Mouse (Mus musculus): ENCODE results near the gene Ubald2. TPM values are rescaled to one million over a fixed set of nuclear protein-coding genes. Genes with fewer than 3 reads are reported as not detected.

Gene Ubald2
- polyA plus RNA-seq, 1 experiment from 2014 or later: 29.8 TPM

- Histone ChIP-seq H3K9ac (replicated peaks) (peak within 1 kb of the TSS; percentile 70), H3K36me3 (replicated peaks; ENCODE audit: insufficient read depth, low read length) (no peaks in the 10 kb centered on the region), H3K27ac (ENCODE audit: low read depth) (no peak within 1 kb of the TSS), H3K9me3 (ENCODE audit: low read length) (no peaks in the 10 kb centered on the region), H3K4me1 (ENCODE audit: insufficient read depth) (peaks cover 16% of the 10 kb centered on the region), H3K4me2 (ENCODE audit: low read depth, low read length) (peak within 1 kb of the TSS; percentile 99), H3K4me3 (ENCODE audit: low read depth, low read length) (peak within 1 kb of the TSS; percentile 66), H3K27me3 (ENCODE audit: insufficient read depth, low read length) (peaks cover 17% of the 10 kb centered on the region)
- peak; percentile 86 for ATAC-seq
- DNase-seq: peak; percentile 75
- WGBS (ENCODE audit: insufficient replicate concordance): 5% methylated on average over 46 of the region's 82 CpGs
- TF ChIP-seq CTCF (IDR thresholded peaks at IDR 0.05; ENCODE audit: low read depth): no peak
- no peak for TF ChIP-seq EP300 (IDR thresholded peaks at IDR 0.05; ENCODE audit: low read depth)
These were observed 20.8 kb upstream of the Ubald2 start, which contains the start of gene Rnf157 for GRCm38 (mm10) chr11:116412904-116413630. TSS of gene Rnf157 (minus strand) at chr11:116413032.

GRCm38 (mm10) chr11:116413631-116414022 lies 20.3 kb upstream of the Ubald2 start:
- H3K9ac ChIP-seq (replicated peaks): no peak overlapping the region

GRCm38 (mm10) chr11:116416196-116416943 lies 17.5 kb upstream of the Ubald2 start:
- DNase-seq: no peak

More at GRCm38 (mm10) chr11:116413631-116414022, 20.3 kb upstream of the Ubald2 start:
- H3K27ac ChIP-seq (ENCODE audit: low read depth): no peak overlapping the region
- no peaks in the 10 kb centered on the region for H3K9me3 ChIP-seq (ENCODE audit: low read length)
- TF ChIP-seq EP300 (IDR thresholded peaks at IDR 0.05; ENCODE audit: low read depth): no peak
- TF ChIP-seq CTCF (IDR thresholded peaks at IDR 0.05; ENCODE audit: low read depth): no peak
- H3K4me1 ChIP-seq (ENCODE audit: insufficient read depth): peaks cover 18% of the 10 kb centered on the region
- H3K36me3 ChIP-seq (replicated peaks; ENCODE audit: insufficient read depth, low read length): no peaks in the 10 kb centered on the region
- H3K4me3 ChIP-seq (ENCODE audit: low read depth, low read length): peak overlapping the region; percentile 66; the same call in 1 of the 2 replicates
- peaks cover 17% of the 10 kb centered on the region for H3K27me3 ChIP-seq (ENCODE audit: insufficient read depth, low read length)
- WGBS (ENCODE audit: insufficient replicate concordance): 63% methylated on average over 4 of the region's 4 CpGs
- no peak overlapping the region; the same call in 1 of the 2 replicates for H3K4me2 ChIP-seq (ENCODE audit: low read depth, low read length)
- DNase-seq (no peak), ATAC-seq (no peak; the same call in 1 of the 2 replicates)

GRCm38 (mm10) chr11:116417054-116417453 lies 16.8 kb upstream of the Ubald2 start:
- WGBS (ENCODE audit: insufficient replicate concordance): 83% methylated on average over 5 of the region's 5 CpGs
- ATAC-seq (no peak), DNase-seq (no peak)
- TF ChIP-seq CTCF (IDR thresholded peaks at IDR 0.05; ENCODE audit: low read depth) (no peak), EP300 (IDR thresholded peaks at IDR 0.05; ENCODE audit: low read depth) (no peak)
- Histone ChIP-seq H3K27ac (ENCODE audit: low read depth) (no peak overlapping the region), H3K27me3 (ENCODE audit: insufficient read depth, low read length) (peaks cover 4% of the 10 kb centered on the region; the same call in 1 of the 2 replicates), H3K4me1 (ENCODE audit: insufficient read depth) (peaks cover 20% of the 10 kb centered on the region), H3K9me3 (ENCODE audit: low read length) (no peaks in the 10 kb centered on the region), H3K36me3 (replicated peaks; ENCODE audit: insufficient read depth, low read length) (no peaks in the 10 kb centered on the region), H3K4me2 (ENCODE audit: low read depth, low read length) (no peak overlapping the region), H3K9ac (replicated peaks) (no peak overlapping the region), H3K4me3 (ENCODE audit: low read depth, low read length) (no peak overlapping the region)

More at GRCm38 (mm10) chr11:116416196-116416943, 17.5 kb upstream of the Ubald2 start:
- Histone ChIP-seq H3K36me3 (replicated peaks; ENCODE audit: insufficient read depth, low read length) (no peaks in the 10 kb centered on the region), H3K9me3 (ENCODE audit: low read length) (no peaks in the 10 kb centered on the region), H3K4me1 (ENCODE audit: insufficient read depth) (peaks cover 22% of the 10 kb centered on the region), H3K4me3 (ENCODE audit: low read depth, low read length) (no peak overlapping the region), H3K4me2 (ENCODE audit: low read depth, low read length) (no peak overlapping the region), H3K27me3 (ENCODE audit: insufficient read depth, low read length) (peaks cover 11% of the 10 kb centered on the region), H3K9ac (replicated peaks) (no peak overlapping the region), H3K27ac (ENCODE audit: low read depth) (no peak overlapping the region)
- TF ChIP-seq EP300 (IDR thresholded peaks at IDR 0.05; ENCODE audit: low read depth): no peak
- TF ChIP-seq CTCF (IDR thresholded peaks at IDR 0.05; ENCODE audit: low read depth): no peak
- WGBS (ENCODE audit: insufficient replicate concordance): 76% methylated on average over 6 of the region's 6 CpGs
- no peak for ATAC-seq

GRCm38 (mm10) chr11:116418194-116418840 lies 15.6 kb upstream of the Ubald2 start:
- no peak for TF ChIP-seq EP300 (IDR thresholded peaks at IDR 0.05; ENCODE audit: low read depth)
- TF ChIP-seq CTCF (IDR thresholded peaks at IDR 0.05; ENCODE audit: low read depth): no peak
- no peak overlapping the region for H3K4me3 ChIP-seq (ENCODE audit: low read depth, low read length)
- H3K9ac ChIP-seq (replicated peaks): no peak overlapping the region
- no peaks in the 10 kb centered on the region for H3K36me3 ChIP-seq (replicated peaks; ENCODE audit: insufficient read depth, low read length)
- no peak for DNase-seq
- ATAC-seq: no peak
- 0 out of 2 replicates have a peak overlapping the region, but pooled peaks have one; percentile 6 for H3K27ac ChIP-seq (ENCODE audit: low read depth)
- H3K9me3 ChIP-seq (ENCODE audit: low read length): no peaks in the 10 kb centered on the region
- H3K27me3 ChIP-seq (ENCODE audit: insufficient read depth, low read length): no peaks in the 10 kb centered on the region
- peaks cover 7% of the 10 kb centered on the region for H3K4me1 ChIP-seq (ENCODE audit: insufficient read depth)
- H3K4me2 ChIP-seq (ENCODE audit: low read depth, low read length): no peak overlapping the region
- 10% methylated on average over 2 of the region's 2 CpGs for WGBS (ENCODE audit: insufficient replicate concordance)
